32 mouse cellular contexts compared by ENCODE assay signal in the genomic region with DNA sequence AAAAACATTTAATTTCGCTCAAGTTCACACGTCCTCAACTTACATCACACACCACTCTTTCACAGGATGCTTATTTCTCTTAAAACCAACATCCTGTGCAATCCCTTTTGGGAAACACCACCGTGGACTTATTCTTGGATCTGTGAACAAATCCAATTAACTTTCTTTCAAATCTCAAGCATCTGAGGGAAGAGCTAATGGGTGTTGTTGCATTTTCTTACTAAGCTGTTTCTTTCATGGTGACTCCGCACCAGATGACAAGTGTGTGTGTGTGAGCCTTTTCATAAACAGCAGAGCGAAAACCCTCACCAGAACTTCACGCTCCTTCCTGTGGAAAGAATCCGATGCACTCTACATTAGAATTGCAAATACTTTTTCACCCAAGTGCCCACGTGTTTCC.
DNase-seq lines count a peak whose midpoint lies in the region; ATAC-seq and TF ChIP-seq lines count a peak whose summit lies in the region.
"Had no signal": no experiment of that assay in that cellular context is flagged by ENCODE, and none has a peak within 500 bp of the region (broad histone marks: within the 10 kb centered on the region; RNA-seq: fewer than 3 reads in every experiment).

No protein-coding gene starts in this region.

- H3K9ac ChIP-seq in embryonic facial prominence, embryonic 14.5 days (ENCODE audit: low read depth, low read length) = no peak overlapping the region
- no peak overlapping the region for H3K9ac ChIP-seq in intestine, embryonic 14.5 days (ENCODE audit: low read length)
- no peak overlapping the region for H3K9ac ChIP-seq in intestine, postnatal 0 days (ENCODE audit: low read depth, low read length)
- H3K9ac ChIP-seq: embryonic facial prominence, embryonic 12.5 days; heart, embryonic 15.5 days; hindbrain, embryonic 12.5 days; limb, embryonic 12.5 days; liver, embryonic 15.5 days; lung, embryonic 14.5 days had no signal

- H3K4me2 ChIP-seq in embryonic facial prominence, embryonic 14.5 days (ENCODE audit: low read depth, low read length) = no peak overlapping the region
- no peak overlapping the region for H3K4me2 ChIP-seq in intestine, embryonic 14.5 days (ENCODE audit: low read length)
- no peak overlapping the region for H3K4me2 ChIP-seq in intestine, postnatal 0 days (replicated peaks; ENCODE audit: low read depth)
- H3K4me2 ChIP-seq: embryonic facial prominence, embryonic 12.5 days; heart, embryonic 15.5 days; hindbrain, embryonic 12.5 days; limb, embryonic 12.5 days; liver, embryonic 15.5 days; lung, embryonic 14.5 days had no signal

- 55% methylated on average over 8 of the region's 8 CpGs for WGBS in embryonic facial prominence, embryonic 14.5 days
- 78% methylated on average over 8 of the region's 8 CpGs for WGBS in embryonic facial prominence, embryonic 10.5 days
- WGBS in intestine, embryonic 14.5 days = 72% methylated on average over 8 of the region's 8 CpGs
- WGBS in intestine, postnatal 0 days = 76% methylated on average over 8 of the region's 8 CpGs

- H3K4me3 ChIP-seq in embryonic facial prominence, embryonic 14.5 days (ENCODE audit: low read depth, low read length) = no peak overlapping the region
- H3K4me3 ChIP-seq in embryonic facial prominence, embryonic 10.5 days = no peak overlapping the region
- no peak overlapping the region for H3K4me3 ChIP-seq in intestine, embryonic 14.5 days (ENCODE audit: low read depth, low read length)
- H3K4me3 ChIP-seq in intestine, postnatal 0 days (ENCODE audit: low read depth, low read length) = no peak overlapping the region
- no peak overlapping the region for H3K4me3 ChIP-seq in left cerebral cortex, adult 2 months
- H3K4me3 ChIP-seq: embryonic facial prominence, embryonic 12.5 days; forebrain, embryonic 10.5 days; heart, embryonic 10.5 days; heart, embryonic 15.5 days; hindbrain, embryonic 12.5 days; limb, embryonic 12.5 days; liver, embryonic 15.5 days had no signal

- no peaks in the 10 kb centered on the region for H3K9me3 ChIP-seq in embryonic facial prominence, embryonic 14.5 days (ENCODE audit: control insufficient read depth, low read length)
- no peaks in the 10 kb centered on the region for H3K9me3 ChIP-seq in embryonic facial prominence, embryonic 10.5 days
- no peaks in the 10 kb centered on the region; the same call in 1 of the 2 replicates for H3K9me3 ChIP-seq in intestine, embryonic 14.5 days (ENCODE audit: control insufficient read depth, low read length)
- H3K9me3 ChIP-seq in intestine, postnatal 0 days (ENCODE audit: control insufficient read depth) = no peaks in the 10 kb centered on the region
- H3K9me3 ChIP-seq: embryonic facial prominence, embryonic 12.5 days; forebrain, embryonic 10.5 days; heart, embryonic 15.5 days; hindbrain, embryonic 12.5 days; liver, embryonic 15.5 days had no signal

- H3K36me3 ChIP-seq in embryonic facial prominence, embryonic 14.5 days (ENCODE audit: control insufficient read depth, insufficient read depth, low read length) = no peaks in the 10 kb centered on the region
- H3K36me3 ChIP-seq in embryonic facial prominence, embryonic 10.5 days (replicated peaks) = no peaks in the 10 kb centered on the region
- H3K36me3 ChIP-seq in intestine, embryonic 14.5 days (ENCODE audit: control insufficient read depth, insufficient read depth, low read length) = no peaks in the 10 kb centered on the region
- H3K36me3 ChIP-seq in intestine, postnatal 0 days (ENCODE audit: control insufficient read depth, insufficient read depth) = no peaks in the 10 kb centered on the region
- H3K36me3 ChIP-seq: embryonic facial prominence, embryonic 12.5 days; forebrain, embryonic 10.5 days; heart, embryonic 10.5 days; heart, embryonic 15.5 days; hindbrain, embryonic 12.5 days; limb, embryonic 12.5 days; liver, embryonic 15.5 days had no signal

- no peaks in the 10 kb centered on the region for H3K4me1 ChIP-seq in embryonic facial prominence, embryonic 14.5 days (ENCODE audit: control insufficient read depth, insufficient read depth, low read length)
- H3K4me1 ChIP-seq in embryonic facial prominence, embryonic 10.5 days = no peaks in the 10 kb centered on the region
- H3K4me1 ChIP-seq in intestine, embryonic 14.5 days (replicated peaks; ENCODE audit: control insufficient read depth, insufficient read depth, low read length) = no peaks in the 10 kb centered on the region
- H3K4me1 ChIP-seq in intestine, postnatal 0 days (replicated peaks; ENCODE audit: control insufficient read depth, insufficient read depth, low read length) = no peaks in the 10 kb centered on the region
- H3K4me1 ChIP-seq: embryonic facial prominence, embryonic 12.5 days; forebrain, embryonic 10.5 days; heart, embryonic 10.5 days; heart, embryonic 15.5 days; hindbrain, embryonic 12.5 days; liver, embryonic 15.5 days had no signal

- H3K27me3 ChIP-seq in embryonic facial prominence, embryonic 14.5 days (replicated peaks; ENCODE audit: control insufficient read depth, insufficient read depth, low read length) = no peaks in the 10 kb centered on the region
- no peaks in the 10 kb centered on the region for H3K27me3 ChIP-seq in embryonic facial prominence, embryonic 10.5 days (replicated peaks; ENCODE audit: low read depth, poor library complexity, severe bottlenecking)
- H3K27me3 ChIP-seq in intestine, embryonic 14.5 days (replicated peaks; ENCODE audit: control insufficient read depth, insufficient read depth, low read length) = no peaks in the 10 kb centered on the region
- no peaks in the 10 kb centered on the region for H3K27me3 ChIP-seq in intestine, postnatal 0 days (replicated peaks; ENCODE audit: control insufficient read depth, insufficient read depth, low read length)
- H3K27me3 ChIP-seq: CH12.LX; embryonic facial prominence, embryonic 12.5 days; heart, embryonic 15.5 days; hindbrain, embryonic 12.5 days; liver, embryonic 15.5 days had no signal

- no peak overlapping the region for H3K27ac ChIP-seq in embryonic facial prominence, embryonic 14.5 days (replicated peaks; ENCODE audit: low read depth, low read length)
- no peak overlapping the region for H3K27ac ChIP-seq in embryonic facial prominence, embryonic 10.5 days (replicated peaks)
- no peak overlapping the region for H3K27ac ChIP-seq in intestine, embryonic 14.5 days (ENCODE audit: low read depth)
- H3K27ac ChIP-seq in intestine, postnatal 0 days (ENCODE audit: low read depth, low read length) = no peak overlapping the region
- no peak overlapping the region for H3K27ac ChIP-seq in left cerebral cortex, adult 2 months
- H3K27ac ChIP-seq: embryonic facial prominence, embryonic 12.5 days; forebrain, embryonic 10.5 days; heart, embryonic 10.5 days; heart, embryonic 15.5 days; hindbrain, embryonic 12.5 days; limb, embryonic 12.5 days; liver, embryonic 15.5 days had no signal

- no peak for TF ChIP-seq CTCF in intestine, postnatal 0 days (IDR thresholded peaks at IDR 0.05; ENCODE audit: low read depth)
- no peak for TF ChIP-seq CTCF in left cerebral cortex, adult 2 months (IDR thresholded peaks at IDR 0.05)

- intact Hi-C loops in left cerebral cortex, postnatal 14 days (cut with DNase I) = no loop called here
- intact Hi-C loops in left cerebral cortex, adult 2 months (cut with DNase I) = loop anchor here (5.0 kb wide), 1 partner anchor 188 kb away; no protein-coding TSS in a partner anchor

- no peak for ATAC-seq in embryonic facial prominence, embryonic 14.5 days (ENCODE audit: low read depth)
- ATAC-seq in intestine, embryonic 14.5 days (replicated peaks; ENCODE audit: low FRiP score, low TSS enrichment, low read depth) = no peak
- no peak for ATAC-seq in intestine, postnatal 0 days
- ATAC-seq: activated CD4-positive, CD25-positive, alpha-beta regulatory T cell, adult 4 months; midbrain, embryonic 16.5 days had no signal

- DNase-seq in embryonic facial prominence, embryonic 14.5 days (ENCODE audit: low spot score) = peak; percentile 26
- no peak for DNase-seq in embryonic facial prominence, embryonic 10.5 days (ENCODE audit: low spot score)
- peak; percentile 7 for DNase-seq in intestine, embryonic 14.5 days (ENCODE audit: low spot score)
- peak; percentile 5 to 31 for DNase-seq in left cerebral cortex, postnatal 14 days (ENCODE audit: low spot score in 2 of 2)
- DNase-seq in left cerebral cortex, adult 2 months (ENCODE audit: extremely low spot score in 1 of 2, low spot score in 2 of 2) = no peak
- DNase-seq in right cerebral cortex, adult 2 months (ENCODE audit: low spot score in 2 of 2) = peak; percentile 8 to 13
- DNase-seq in right cerebral cortex, postnatal 25 days = no peak
- DNase-seq: adrenal gland, adult 2 months; adrenal gland, postnatal 36 days; cerebellum, adult 11 months; cerebellum, adult 9-10 months; cerebellum, postnatal 36 days; gastrocnemius, postnatal 14 days; kidney, adult 11 months; kidney, postnatal 14 days; lung, embryonic 14.5 days; lung, postnatal 14 days; right cerebral cortex, postnatal 14 days; spleen, adult 18-20 months; thymus, adult 18-20 months; thymus, postnatal 25 days had no signal

Comparison
In these comparisons a context has a peak if more than half of its experiments do, and no peak if none do; other contexts are left out.
1. DNase-seq: peak in embryonic facial prominence, embryonic 14.5 days (single experiment), intestine, embryonic 14.5 days (single experiment), left cerebral cortex, postnatal 14 days (2 of 2) and right cerebral cortex, adult 2 months (2 of 2); none in embryonic facial prominence, embryonic 10.5 days (single experiment), left cerebral cortex, adult 2 months (0 of 2) and right cerebral cortex, postnatal 25 days (single experiment).